Mouse (Mus musculus) brain, embryonic 14.5 days (tissue): ENCODE results near the gene Gad1. TPM values are rescaled to one million over a fixed set of nuclear protein-coding genes. Genes with fewer than 3 reads are reported as not detected.
A peak's percentile ranks its signal among the peaks of the same experiment; 100 is the strongest.

ENCODE experiments used
- DNase-seq: peaks from one replicate; pipeline ENCODE4 v3.0.0-alpha.2; 2011; ENCODE audit warnings: low read depth
- CTCF ChIP-seq: fragments of 200-500 bp; IDR thresholded peaks from 2 replicates; pipeline ENCODE4 v1.5.1; 2012; ENCODE audit warnings: inconsistent platforms, mild to moderate bottlenecking, moderate library complexity, borderline replicate concordance; ENCODE audit not compliant: insufficient read depth, insufficient read length; ENCODE audit errors: extremely low read depth
- POLR2A ChIP-seq: fragments of 200-500 bp; IDR thresholded peaks from 2 replicates; pipeline ENCODE4 v1.6.1; 2012; ENCODE audit warnings: mild to moderate bottlenecking, inconsistent platforms, borderline replicate concordance; ENCODE audit not compliant: poor library complexity, insufficient read depth, insufficient read length, severe bottlenecking; ENCODE audit errors: extremely low read depth
- polyA plus RNA-seq: library from polyadenylated mRNA; depleted of rRNA; stranded (reverse); fragments of >200 nt; gene quantifications from 2 replicates; pipeline ENCODE4 v1.2.3, GENCODE M21; 2012

The Gad1 gene
- polyA plus RNA-seq, 1 experiment = 140 TPM

DNA sequence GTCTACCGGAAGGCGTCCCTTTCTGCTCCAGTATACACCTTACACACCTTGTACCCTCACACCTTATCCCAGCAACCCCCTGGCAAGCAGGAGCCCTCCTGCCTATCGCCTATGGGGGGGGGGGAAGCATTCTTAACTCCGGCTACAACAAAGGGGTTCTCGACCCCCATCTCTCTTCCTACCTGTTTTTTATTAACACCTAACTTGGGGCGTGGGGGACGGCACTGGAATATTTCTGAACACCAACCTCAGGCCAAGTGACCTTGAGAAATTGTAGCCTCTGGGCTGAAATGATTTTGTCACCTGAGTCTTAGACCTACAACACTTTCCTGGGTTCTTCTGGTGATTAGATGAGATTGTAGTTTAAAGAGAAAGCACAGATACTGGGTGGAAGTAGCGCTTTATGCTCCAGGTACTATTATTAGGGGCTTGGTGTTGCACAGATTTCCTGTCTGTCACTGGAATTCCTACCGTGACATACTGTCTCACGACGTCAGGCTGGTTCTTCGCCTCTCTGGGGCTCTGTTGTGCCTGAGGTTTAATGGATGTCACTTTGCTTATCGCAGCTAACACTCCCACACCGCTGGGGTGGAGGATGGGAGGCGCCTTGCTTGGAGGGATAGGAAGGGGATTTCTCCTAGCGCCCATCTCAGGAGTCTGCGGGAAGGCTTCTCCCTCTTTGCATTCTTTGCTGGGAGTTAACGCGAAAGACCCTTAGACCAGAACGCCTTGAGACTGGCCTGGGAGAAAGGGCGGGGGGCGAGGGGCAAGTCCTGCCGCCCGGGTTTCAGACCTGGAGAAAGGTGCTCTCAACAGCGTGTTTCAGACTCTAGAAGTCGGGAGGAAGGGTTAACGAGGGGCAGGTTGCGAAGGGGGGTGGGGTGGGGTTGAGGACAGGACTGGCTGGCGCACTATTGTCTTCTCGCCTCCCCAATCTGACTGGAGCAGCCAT, 13.1 kb downstream of the Gad1 start:
- peak; percentile 72 for DNase-seq
- TF ChIP-seq POLR2A (no peak), CTCF (no peak)

DNA sequence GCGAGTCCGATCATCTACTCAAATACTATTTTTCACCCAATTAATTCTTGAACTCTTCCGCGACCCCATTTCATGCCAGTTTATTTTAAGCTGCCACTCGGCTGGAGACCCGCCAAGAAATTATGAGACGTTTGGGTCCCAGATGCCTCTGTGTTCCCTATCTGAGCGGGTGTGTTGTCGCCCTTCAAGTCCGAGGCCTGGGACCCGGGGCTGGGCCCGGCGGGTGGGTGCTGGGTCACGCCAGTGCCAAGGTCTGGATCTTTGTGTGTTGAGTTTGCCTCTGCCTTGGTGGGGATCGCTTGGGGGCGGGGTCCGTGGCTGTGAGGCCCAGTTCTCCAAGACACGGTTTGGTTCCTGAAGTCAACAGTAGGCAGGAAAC, 13.7 kb downstream of the Gad1 start:
- no peak for TF ChIP-seq CTCF
- TF ChIP-seq POLR2A = no peak
- DNase-seq = peak; percentile 57

DNA sequence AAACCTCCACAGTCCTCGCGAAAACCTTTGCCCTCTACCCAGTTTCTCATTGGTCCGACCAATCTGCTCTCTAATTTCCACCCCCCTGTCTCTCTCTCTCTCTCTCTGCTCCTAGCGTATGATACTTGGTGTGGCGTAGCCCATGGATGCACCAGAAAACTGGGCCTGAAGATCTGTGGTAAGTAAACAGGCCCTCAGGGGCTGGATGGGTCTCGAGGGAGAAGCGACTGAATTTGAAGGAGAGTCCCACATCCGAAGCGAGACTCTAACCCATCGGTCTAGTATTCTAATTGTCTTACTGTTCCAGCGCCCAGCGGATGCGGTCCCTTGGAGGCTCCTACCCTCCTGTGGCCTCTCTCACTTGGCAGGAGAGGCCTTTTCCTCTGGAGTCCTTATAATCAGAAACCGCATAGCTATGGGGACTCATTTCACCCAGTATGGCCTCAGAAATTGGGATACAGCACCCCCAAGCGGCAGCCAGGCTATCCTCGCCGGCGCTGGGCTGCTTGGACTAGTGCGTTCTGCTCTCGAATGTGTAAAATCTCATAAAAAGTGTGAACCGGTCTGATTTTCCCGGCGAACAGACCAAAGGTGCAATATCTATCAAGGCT, 14.3 kb downstream of the Gad1 start:
- peak; percentile 86 for DNase-seq
- TF ChIP-seq CTCF (peak; percentile 64), POLR2A (no peak)

DNA sequence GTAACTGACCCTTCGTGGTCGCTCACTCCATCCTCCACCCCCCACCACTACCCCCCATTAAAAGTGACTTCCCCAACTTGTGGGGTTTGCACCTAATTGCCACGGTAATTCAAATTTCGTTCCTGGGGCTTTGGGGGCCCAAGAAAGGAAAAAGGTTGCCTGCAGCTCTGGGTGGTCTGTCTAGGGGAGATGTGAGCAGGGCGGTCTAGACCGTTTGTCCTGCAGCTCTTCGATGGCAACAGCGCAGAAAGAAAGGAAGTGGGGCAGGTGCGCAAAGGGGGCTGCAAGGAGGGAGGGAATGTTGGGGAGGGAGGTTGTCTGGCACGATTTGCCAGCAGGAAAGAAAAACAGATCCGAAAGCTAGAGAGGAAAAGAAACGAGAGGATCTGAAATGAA, 14.8 kb downstream of the Gad1 start:
- TF ChIP-seq CTCF (no peak), POLR2A (no peak)
- DNase-seq = no peak

DNA sequence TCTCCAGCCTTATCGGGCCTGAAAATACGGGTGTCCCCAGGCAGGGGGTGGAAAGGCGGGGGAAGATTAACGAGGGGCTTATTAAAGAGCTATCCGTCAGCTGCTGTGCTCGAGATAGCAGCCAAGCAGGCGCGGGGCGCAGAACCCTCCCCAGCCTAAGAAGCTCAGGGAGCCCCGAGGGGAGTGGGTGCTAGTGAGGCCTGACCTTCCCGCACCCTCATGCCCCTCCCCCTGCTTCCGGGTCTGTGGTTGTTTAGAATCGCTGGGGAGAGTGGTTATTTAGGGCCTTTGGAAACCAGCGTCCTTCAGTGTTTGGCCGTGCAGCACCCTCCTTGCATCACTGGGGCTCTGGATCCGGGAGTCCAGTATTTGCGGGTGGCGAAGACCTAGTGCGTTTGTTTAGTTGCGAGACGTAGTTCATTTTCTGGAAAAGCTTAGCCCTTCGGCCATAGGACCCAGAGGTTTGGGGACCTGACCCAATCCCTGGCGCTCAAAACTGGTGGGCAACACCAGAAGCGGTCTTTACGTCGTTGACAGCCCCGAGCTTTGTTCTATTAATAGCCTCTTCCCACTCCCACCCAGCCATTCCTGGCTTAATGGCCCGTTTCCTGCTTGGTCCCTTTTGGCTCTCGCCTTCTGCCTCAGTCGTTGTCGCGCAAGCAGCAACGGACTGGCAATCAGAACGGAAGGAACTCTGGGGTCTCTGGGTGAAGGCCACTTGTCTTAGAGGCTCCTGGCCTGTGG, 15.5 kb downstream of the Gad1 start:
- DNase-seq = peak; percentile 84
- TF ChIP-seq POLR2A (no peak), CTCF (no peak)

DNA sequence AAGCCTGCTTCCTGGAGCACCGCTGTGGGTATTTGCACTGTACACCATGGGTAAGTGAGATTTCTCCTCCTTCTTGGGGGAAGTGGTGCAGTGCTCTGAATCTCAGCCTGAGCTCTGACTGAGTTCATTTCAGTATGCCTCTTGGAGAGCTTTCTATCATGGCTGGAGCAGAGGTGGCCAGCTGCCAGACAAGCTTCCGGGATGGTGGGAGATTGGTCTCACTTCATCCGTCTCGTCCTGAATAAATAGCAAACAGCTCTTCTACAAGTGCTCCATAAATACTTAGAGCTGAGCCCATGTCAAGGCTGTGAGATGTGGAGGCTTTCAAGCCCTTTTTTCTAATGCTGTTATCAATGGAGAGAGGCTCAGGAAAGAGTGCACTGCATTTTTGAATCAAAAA, 18.8 kb downstream of the Gad1 start:
- TF ChIP-seq CTCF (no peak), POLR2A (no peak)
- DNase-seq = peak; percentile 14

DNA sequence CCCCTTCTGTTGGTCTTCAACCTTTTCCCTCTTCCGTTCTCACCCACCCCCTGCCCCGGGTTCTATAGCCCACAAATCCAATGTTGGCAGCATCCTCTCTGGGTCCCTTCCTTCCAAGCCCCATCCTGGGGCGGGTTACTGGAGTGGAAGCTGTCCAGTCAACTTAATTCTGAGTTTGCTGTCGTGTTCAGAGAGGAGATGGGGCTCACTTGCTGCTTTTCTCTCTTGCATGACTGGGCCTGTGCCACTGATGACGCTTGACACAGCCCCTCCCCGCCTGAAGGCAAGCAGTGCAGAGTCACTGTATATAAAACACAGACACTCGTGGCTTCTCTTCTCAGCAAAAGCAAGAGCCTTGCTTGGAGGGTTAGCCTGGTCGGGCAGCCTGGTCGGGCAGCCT, 19.4 kb downstream of the Gad1 start:
- no peak for TF ChIP-seq POLR2A
- TF ChIP-seq CTCF = no peak
- DNase-seq = no peak

DNA sequence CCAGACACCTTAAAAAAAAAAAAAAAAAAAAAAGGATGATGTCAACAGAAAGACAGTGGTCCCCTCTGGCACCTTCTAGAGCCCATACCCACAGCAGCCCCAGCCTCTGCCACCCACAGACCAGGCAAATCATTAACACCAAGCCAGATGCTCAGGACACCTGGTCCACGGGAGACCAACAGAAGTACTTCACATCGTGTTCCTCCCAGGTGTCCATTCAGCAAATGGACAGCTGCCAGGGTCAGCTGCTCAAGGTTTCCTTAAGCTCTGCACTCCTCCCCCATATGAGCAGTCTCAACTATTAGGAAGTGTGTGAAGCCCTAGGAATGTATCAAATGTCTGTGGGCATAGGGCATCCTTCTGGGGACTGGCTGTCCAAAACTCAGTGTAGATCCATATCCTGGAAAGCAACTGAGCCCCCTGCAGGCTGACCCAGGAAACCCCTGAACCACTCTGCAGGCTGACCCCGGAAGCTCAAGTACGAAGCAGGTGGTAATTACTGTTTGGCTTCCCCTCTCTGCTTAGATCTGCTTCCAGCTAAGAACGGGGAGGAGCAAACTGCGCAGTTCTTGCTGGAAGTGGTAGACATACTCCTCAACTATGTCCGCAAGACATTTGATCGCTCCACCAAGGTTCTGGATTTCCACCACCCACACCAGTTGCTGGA, 20.8 kb downstream of the Gad1 start:
- TF ChIP-seq POLR2A (no peak), CTCF (no peak)
- DNase-seq = no peak

DNA sequence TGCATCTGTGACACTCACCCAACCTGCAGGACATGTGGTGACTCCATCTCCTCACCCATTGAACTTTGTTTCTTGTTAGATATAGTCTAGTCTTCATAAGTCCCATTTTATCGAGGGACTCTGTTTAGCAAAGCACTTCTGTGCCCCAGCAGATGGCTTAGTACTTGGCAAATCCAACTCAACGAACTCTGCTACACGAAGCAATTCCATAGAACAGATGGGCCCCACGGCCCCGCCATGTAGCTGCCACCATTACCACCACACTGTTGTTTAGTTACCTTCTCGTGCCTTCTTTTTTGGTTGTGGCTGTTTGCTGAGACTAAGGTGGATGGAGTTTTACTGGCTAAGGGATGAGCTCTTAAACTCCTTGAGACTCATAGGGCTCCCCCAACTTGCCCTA, 35.3 kb downstream of the Gad1 start:
- TF ChIP-seq POLR2A (no peak), CTCF (no peak)
- DNase-seq = no peak

DNA sequence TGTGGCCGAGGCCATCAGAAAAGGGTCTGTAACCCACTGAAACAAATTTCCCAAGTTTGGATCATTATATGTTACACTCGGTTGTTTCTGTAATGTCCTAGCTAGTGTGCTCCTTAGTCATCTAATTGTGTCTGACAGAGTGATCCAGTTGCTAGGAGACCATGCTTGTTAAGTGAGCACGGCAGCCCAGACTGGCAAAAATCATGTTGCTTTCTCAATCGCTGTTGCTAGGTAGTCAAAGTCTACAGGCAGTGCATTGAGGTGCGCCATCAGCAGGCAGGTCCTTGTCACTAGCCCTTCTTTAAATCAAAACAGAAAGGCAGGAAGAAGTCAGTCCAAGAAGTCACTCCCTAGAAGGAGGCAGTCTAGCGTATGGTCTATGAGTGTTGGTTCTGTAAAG, 39.6 kb downstream of the Gad1 start:
- DNase-seq = peak; percentile 78
- no peak for TF ChIP-seq POLR2A
- TF ChIP-seq CTCF = no peak

DNA sequence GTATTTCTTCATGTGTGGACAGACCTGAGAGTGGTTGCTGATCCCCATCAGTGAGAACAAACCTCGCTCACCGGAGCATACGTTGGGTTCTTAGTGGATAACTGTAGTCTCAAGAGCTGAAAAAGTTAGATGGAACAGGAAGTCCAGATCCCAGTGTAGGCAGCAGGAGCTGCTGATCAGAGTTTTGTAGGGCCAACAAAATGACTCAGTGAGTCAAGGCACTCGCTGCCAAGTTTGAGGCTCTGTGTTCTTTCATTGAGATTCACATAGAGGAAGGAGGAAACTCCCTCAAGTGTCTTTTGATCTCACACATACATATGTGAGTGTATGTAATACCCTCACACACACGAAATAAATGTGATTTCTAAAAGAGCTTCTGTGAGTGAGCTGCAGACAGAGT, 40.8 kb downstream of the Gad1 start:
- DNase-seq = no peak
- TF ChIP-seq CTCF (no peak), POLR2A (no peak)
